8 mouse cellular contexts compared by ENCODE assay signal in the genomic region with DNA sequence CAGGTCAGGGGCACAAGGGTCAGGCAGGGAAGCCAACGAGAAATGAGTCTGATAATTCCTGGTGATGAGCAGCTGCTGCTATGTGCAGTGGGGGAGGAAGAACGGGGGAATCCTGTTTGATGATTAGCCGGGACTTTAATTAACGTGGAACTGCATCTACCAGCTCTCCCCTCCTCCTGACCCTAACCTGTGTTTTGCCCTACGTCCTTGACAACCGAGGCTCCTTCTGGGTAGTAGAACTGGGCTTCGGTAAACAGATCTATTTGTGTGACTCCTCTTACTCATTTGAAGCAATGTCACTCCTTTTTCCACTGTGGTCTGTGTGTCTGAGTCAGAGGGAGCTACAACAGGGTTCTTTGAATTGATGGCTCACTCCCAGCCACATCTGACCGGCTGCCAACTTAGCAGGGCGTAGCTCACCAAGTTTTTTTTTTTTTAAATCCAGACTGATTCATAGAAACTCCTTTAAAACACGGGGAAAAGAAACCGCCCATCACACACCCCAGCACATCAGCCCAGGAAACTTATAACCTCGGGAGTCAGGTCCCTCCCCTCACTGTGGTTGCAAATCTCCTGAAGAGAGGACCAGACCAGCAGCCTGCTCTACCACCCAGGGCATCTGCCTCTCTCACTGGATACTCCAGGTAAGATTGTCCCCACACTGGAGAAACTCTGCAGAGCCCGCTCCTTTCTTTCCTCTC. TPM values are rescaled to one million over a fixed set of nuclear protein-coding genes. Genes with fewer than 3 reads are reported as not detected.
DNase-seq lines count a peak whose midpoint lies in the region; ATAC-seq and TF ChIP-seq lines count a peak whose summit lies in the region.

A gene (plus strand): TSS at position 87 of the 701 bp plus-strand sequence.

- no peaks in the 10 kb centered on the region for H3K27me3 ChIP-seq in Patski
- no peaks in the 10 kb centered on the region for H3K27me3 ChIP-seq in forebrain, embryonic 15.5 days

- intact Hi-C loops in heart, postnatal 10 days (cut with DNase I), result loop anchor here (2.0 kb wide), 2 partner anchors 48 to 112 kb away; no protein-coding TSS in a partner anchor

- no peak within 1 kb of the TSS for H3K4me3 ChIP-seq in forebrain, embryonic 15.5 days

- peaks cover 24% of the 10 kb centered on the region for H3K4me1 ChIP-seq in forebrain, embryonic 15.5 days

- no peaks in the 10 kb centered on the region for H3K9me3 ChIP-seq in forebrain, embryonic 15.5 days

- H3K4me2 ChIP-seq in forebrain, embryonic 15.5 days (replicated peaks), result no peak within 1 kb of the TSS; the same call in 1 of the 2 replicates

- TF ChIP-seq CTCF in Patski (IDR thresholded peaks at IDR 0.05), result peak; percentile 36

- in situ Hi-C loops in Patski (cut with MboI; ENCODE audit: low pct_unique_long_range_greater_than_20kb), result no loop called here

- peak; percentile 88 for ATAC-seq in Patski
- peak; percentile 32; the same call in 1 of the 2 replicates for ATAC-seq in forebrain, embryonic 15.5 days (replicated peaks)

- CTCF ChIA-PET in Patski (lab: Charles Lee), result interaction anchor here (0.7 to 1.7 kb wide), 6 partner anchors 8 to 43 kb away, joined by 3 to 4 read pairs (median 3); no protein-coding TSS in a partner anchor

- DNase-seq in 3T3-L1 (ENCODE audit: low read depth, low spot score) (peak; percentile 100), Patski (ENCODE audit: low read depth, low spot score) (peak; percentile 94)
- DNase-seq in heart, postnatal 10 days, result peak; percentile 92
- peak; percentile 87 for DNase-seq in kidney, postnatal 14 days
- peak; percentile 93 for DNase-seq in lung, postnatal 10 days
- DNase-seq in ovary, postnatal 14 days (ENCODE audit: low spot score), result peak; percentile 66
- no peak for DNase-seq in spleen, postnatal 14 days (ENCODE audit: low spot score in 2 of 2)

- H3K9ac ChIP-seq in forebrain, embryonic 15.5 days (replicated peaks), result no peak within 1 kb of the TSS

- no peak within 1 kb of the TSS for H3K27ac ChIP-seq in forebrain, embryonic 15.5 days (replicated peaks)

- 24% methylated on average over 13 of the region's 13 CpGs for WGBS in forebrain, embryonic 15.5 days

- no peaks in the 10 kb centered on the region for H3K36me3 ChIP-seq in forebrain, embryonic 15.5 days

- POLR2A ChIA-PET in Patski (lab: Charles Lee), result interaction anchor here (0.6 to 1.2 kb wide), 2 partner anchors 11 to 280 kb away, joined by 3 to 5 read pairs; no protein-coding TSS in a partner anchor

RNA-seq across cellular contexts. Expression of the gene that starts here (rescaled TPM):
- polyA plus RNA-seq in Patski (2021), result 70.4 TPM
- 4.9 and 5.6 TPM in 2 replicates for polyA plus RNA-seq in forebrain, embryonic 15.5 days (2015; fragmentation: Nextera tagmentation; extraction: Ambion mirVana)
- total RNA-seq in heart, postnatal 10 days (2021), result 100 to 1,000 TPM; 192 to 206 TPM

Comparison
In these comparisons a context has a peak if more than half of its experiments do, and no peak if none do; other contexts are left out.
1. RNA of the gene that starts here (polyA plus RNA-seq): 70.4 TPM in Patski (single experiment); 4.9 to 5.6 TPM in forebrain, embryonic 15.5 days; every median in the first group is over 10 times any median in the second.
2. DNase-seq: peak in 3T3-L1 (single experiment), Patski (single experiment), heart, postnatal 10 days (2 of 2), kidney, postnatal 14 days (single experiment), lung, postnatal 10 days (single experiment) and ovary, postnatal 14 days (single experiment); none in spleen, postnatal 14 days (0 of 2).